Mouse (Mus musculus): Measurements from ENCODE around the gene Cops6.

The Cops6 gene

DNA sequence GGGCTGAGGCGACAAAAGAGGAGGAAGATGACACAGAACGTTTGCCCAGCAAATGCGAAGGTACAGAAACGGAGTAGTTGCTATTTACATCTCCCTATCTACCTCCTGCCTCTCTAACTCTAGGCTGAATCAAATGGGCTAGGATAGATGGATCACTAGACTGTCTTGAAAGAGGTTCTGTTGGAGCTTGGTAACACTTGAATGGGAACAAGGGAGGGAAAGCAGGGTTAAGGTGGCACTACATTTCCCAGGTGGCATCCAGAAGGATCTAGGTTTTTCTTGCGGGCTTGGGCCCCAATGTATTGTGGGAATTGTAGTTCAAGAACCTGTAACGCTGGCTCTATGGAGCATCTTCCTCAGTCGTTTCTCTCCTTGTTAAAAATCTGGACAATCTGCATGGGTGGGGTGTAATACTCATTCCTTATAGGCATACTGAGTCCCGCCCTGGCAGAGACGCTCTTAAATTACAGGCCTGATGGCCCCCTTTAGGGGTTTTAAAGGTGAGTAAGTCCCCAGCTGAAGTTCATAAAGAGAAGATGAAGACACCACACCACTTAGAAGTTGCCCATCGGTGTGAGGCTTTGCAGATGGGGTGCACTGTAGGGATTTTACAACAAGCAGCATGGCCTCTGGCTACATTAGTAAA lies 26.9 kb downstream of the Cops6 start:
- DNase-seq (ENCODE audit: low spot score): no peak

DNA sequence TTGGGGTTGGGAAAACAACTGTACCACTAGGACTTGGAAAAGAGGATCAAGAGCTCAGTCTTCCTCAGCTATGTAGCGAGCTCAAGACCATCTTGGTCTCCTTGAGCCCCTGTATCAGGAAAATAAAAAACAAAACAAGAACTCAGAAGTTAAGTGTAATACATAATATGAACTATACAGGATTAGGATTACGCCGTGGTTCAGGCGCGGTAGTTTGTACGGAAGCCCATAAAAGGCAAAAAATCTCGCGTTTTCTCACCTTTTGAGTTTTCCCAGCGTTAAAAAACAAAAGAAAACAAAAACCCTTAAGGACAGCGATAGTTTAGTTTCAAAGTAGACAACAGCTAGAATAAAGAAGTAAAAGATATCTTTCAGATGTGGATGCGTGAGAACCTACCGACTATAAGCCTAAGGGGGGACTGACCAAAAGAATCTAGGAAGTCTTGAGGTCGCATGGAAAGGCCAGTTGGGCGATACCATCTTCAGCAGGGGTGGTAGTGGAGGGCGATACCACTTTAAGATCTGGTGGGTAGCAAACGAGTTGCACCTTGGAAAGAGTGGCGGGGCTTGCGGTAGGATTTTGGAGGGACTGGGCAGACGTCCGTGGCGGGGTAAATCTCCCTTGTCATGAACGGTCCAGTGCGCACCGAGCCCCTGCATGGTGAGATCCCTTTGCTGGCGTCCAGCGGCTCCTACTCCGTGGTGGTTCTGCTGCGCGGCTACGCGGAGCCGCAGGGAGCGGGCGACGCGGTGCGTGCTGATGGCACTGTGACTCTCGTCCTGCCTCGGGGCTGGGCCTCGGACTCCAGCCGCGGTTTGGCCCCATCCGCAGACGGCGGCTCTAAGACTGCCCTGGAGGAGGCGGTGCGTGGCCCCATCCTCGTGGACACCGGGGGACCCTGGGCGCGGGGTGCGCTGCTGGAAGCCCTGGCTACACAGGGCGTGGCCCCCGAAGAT lies 33.2 kb downstream of the Cops6 start, which contains the start of gene Mblac1:
Gene Mblac1 (plus strand): TSS at position 544 of the 957 bp plus-strand sequence.
- peak; percentile 73 for DNase-seq (ENCODE audit: low spot score)

DNA sequence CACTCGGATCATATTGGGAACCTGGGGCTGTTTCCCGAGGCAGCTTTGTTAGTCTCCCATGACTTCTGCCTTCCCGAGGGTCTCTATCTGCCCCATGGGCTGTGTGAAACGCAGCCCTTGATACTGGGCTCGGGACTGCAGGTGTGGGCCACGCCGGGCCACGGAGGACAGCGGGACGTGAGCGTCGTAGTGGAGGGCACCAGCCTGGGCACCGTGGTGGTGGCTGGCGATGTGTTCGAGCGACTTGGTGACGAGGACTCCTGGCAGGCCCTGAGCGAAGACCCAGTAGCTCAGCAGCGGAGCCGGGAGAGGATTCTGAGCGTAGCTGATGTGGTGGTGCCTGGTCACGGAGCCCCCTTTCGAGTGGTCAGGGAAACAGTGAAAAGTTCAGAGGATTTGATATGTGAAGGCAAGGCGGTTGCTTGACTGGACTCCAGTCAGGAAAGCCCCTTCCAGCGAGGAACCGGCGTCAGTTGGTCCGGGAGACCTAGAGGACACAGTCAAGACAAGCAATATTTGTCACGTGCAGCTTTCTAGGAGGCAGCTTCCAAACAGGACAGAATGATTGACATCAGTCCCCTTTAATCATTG lies 34.0 kb downstream of the Cops6 start:
- no peak for DNase-seq (ENCODE audit: low spot score)

DNA sequence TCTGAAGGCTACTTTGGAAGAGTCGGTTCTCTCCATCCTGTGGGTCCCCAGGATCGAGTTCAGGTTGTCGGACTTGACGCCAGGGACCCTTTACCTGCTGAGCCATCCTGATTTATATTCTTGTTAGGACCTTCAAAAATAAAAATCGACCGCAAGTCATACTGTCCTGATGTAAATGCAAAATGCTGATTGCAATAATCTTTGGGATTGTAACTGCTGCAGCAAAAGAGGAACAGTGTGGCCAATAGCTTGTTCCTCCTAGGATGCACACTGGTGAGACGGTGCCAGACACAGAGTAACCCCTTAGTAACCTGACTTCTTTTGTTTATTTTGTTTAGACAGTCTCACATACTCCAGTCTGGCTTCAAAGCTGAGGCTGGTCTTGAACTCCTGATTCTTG lies 34.6 kb downstream of the Cops6 start:
- DNase-seq (ENCODE audit: low spot score): no peak

DNA sequence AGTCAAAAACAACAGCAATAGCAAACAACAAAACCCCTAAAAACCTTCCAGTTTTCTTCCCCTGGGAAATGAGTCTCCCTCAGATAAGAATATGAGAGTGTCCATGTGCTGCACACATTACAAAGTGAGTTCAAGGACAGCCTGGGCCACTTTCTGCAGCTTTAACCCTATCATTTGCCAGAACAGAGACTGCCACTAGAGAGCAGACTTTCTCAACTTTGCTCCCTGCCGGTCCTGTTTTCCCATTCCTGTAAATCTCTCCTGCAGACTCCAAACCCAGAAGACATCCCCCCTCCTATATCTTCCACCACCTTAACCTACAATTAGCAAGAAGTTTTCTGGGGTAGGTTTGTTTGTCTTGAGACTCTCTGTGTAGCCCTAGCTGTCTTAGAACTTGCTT lies 38.7 kb downstream of the Cops6 start:
- no peak for DNase-seq (ENCODE audit: low spot score)

DNA sequence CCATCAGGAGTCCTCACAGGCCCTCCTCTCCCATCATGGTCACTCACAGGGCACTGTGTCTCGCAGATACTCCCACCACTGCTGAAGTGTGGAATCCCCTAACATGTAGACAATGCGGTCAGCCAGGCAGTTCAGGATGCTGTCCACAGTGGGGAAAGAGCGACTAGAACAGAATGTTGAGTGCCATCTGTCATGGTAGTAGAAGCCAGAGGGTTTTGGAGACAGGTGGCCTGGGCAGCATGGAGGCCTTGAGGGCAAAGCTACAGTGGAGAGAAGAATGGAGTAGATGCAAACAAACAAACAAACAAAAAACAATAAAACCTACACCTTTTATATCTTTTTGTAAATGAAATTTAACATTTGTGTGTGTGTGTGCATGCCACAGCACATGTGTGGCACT lies 41.2 kb downstream of the Cops6 start:
- no peak for DNase-seq (ENCODE audit: low spot score)

DNA sequence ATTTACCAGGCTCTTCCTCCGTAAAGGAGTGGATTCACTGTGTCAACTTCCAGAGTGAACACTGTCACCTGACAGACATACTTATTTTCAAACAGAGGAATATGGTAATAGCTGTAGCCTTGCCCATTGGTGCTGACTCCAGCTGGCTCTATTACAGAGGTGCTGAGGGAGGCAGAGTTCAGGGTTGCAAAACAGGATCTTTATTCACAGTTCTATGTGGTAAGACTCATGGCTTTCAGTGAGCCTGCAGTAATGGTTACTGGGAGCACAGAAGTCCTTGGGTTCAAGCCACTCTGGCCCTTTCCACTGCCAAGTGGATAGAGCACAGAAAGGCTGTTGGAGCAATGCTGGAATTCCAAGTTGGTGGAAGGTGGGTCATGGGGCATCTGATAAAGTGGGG lies 46.4 kb downstream of the Cops6 start:
- DNase-seq (ENCODE audit: low spot score): no peak

DNA sequence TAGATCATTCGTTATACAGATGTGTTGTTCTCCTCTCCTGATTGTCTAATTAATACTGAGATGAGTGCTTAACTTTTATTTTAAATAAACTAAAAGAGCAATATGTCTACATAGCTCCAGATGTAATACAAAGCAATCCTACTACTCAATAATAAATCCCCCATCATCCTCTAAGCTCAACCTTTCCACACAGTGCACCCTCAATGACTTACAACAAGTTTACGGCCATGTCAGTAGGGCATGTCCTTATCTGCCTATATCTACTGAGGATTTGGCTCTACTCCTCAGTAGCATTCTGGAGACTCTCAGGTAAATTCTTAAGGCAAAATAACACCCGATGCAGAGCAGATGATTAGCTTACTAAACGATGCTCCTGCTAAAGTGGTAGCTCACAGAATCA lies 47.0 kb downstream of the Cops6 start:
- DNase-seq (ENCODE audit: low spot score): no peak
